Mouse (Mus musculus) sigmoid colon, adult 10 weeks (tissue): ENCODE results near the gene Hmgcl. TPM values are rescaled to one million over a fixed set of nuclear protein-coding genes. Genes with fewer than 3 reads are reported as not detected.

Experiments
- polyA plus RNA-seq: library from polyadenylated mRNA; stranded (reverse); fragments of 350-450 nt; fragmentation: Illumina TruSeq; extraction: RNeasy Lipid Tissue Mini Kit (QIAGEN cat#74804); gene quantifications from one replicate; pipeline ENCODE4 v1.2.3, GENCODE M21; 2014; ENCODE audit warnings: low read depth, low replicate concordance

The Hmgcl gene
- 14.6 TPM for polyA plus RNA-seq

GRCm38 (mm10) chr4:135946278-135946658 is at the start of gene Hmgcl:
Gene Hmgcl, plus strand, starts transcription at chr4:135946448.

GRCm38 (mm10) chr4:135920304-135921241 is 25.7 kb upstream of the Hmgcl start, which contains the start of gene Fuca1:
Gene Fuca1, plus strand, starts transcription at chr4:135920735.

GRCm38 (mm10) chr4:135963457-135964193 is 17.4 kb downstream of the Hmgcl start, which contains the start of gene Gale:
Gene Gale, plus strand, starts transcription at chr4:135963727.

GRCm38 (mm10) chr4:135972556-135972906 is 26.3 kb downstream of the Hmgcl start, which contains the start of gene Lypla2:
Gene Lypla2, minus strand, starts transcription at chr4:135972626.

GRCm38 (mm10) chr4:135986943-135987710 is 40.9 kb downstream of the Hmgcl start, which contains the start of gene Pithd1:
Gene Pithd1, minus strand, starts transcription at chr4:135987264.

Other genes starting within 250 kb of the Hmgcl start
- 3.1 TPM for gene Il22ra1, start 218.3 kb upstream of the Hmgcl start, polyA plus RNA-seq
- gene Myom3, start 186.7 kb upstream of the Hmgcl start, polyA plus RNA-seq: 0.60 TPM
- gene Srsf10, start 90.7 kb upstream of the Hmgcl start, polyA plus RNA-seq: 309 TPM
- 508 TPM for gene Pnrc2, start 72.6 kb upstream of the Hmgcl start, polyA plus RNA-seq
- gene Cnr2, start 51.1 kb upstream of the Hmgcl start, polyA plus RNA-seq: 0.88 TPM
- gene Fuca1, start 25.7 kb upstream of the Hmgcl start, polyA plus RNA-seq: 127 TPM
- gene Gale, start 17.3 kb downstream of the Hmgcl start, polyA plus RNA-seq: 2.0 TPM
- gene Lypla2, start 26.2 kb downstream of the Hmgcl start, polyA plus RNA-seq: 0.54 TPM
- gene Pithd1, start 40.8 kb downstream of the Hmgcl start, polyA plus RNA-seq: 71.5 TPM
- gene Eloa, start 75.3 kb downstream of the Hmgcl start, polyA plus RNA-seq: 24.0 TPM
- gene Rpl11, start 107.0 kb downstream of the Hmgcl start, polyA plus RNA-seq: 430 TPM
- 10.3 TPM for gene Id3, start 197.0 kb downstream of the Hmgcl start, polyA plus RNA-seq
- 2.7 TPM for gene E2f2, start 225.9 kb downstream of the Hmgcl start, polyA plus RNA-seq